Mouse (Mus musculus) spleen, adult 2 months (tissue): ENCODE data around the gene Bag1.

Experiments used
- CTCF ChIP-seq: fragments of 200-500 bp; IDR thresholded peaks from 2 replicates; pipeline ENCODE4 v1.5.1; 2011; ENCODE audit warnings: mild to moderate bottlenecking, inconsistent platforms; ENCODE audit not compliant: insufficient read depth, insufficient read length, insufficient replicate concordance; ENCODE audit errors: extremely low read depth
- POLR2A ChIP-seq: fragments of 200-500 bp; IDR thresholded peaks from 2 replicates; pipeline ENCODE4 v1.6.1; 2011; ENCODE audit warnings: low read depth, low read length, inconsistent platforms

DNA sequence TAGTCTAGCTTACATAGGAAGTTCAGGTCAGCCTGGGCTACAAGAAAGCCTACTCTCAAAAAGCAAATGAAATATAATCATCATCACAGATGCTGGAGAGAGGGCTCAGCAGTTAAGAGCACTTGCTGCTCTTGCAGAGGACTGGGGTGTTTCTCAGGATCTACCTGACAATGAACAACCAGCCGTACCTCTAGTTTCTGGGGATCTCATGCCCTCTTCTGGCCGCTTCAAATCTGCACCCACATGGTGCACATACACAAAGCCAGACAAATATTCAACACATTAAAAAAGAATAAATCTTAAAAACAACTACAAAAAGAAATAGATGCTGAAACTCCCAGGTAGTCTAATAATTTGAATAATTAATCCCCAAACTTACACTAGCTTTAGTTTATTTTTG is 52.4 kb downstream of the Bag1 start:
- TF ChIP-seq POLR2A (no peak), CTCF (no peak)
